Mouse (Mus musculus) right cerebral cortex, postnatal 4 days (tissue): ENCODE data around the gene S100pbp.

Experiments
- DNase-seq: peaks from one replicate; pipeline ENCODE4 v3.0.0-alpha.2; 2022

Gene S100pbp

GRCm38 (mm10) chr4:129125736-129126451 is 63.6 kb downstream of the S100pbp start:
- DNase-seq, result no peak

DNA sequence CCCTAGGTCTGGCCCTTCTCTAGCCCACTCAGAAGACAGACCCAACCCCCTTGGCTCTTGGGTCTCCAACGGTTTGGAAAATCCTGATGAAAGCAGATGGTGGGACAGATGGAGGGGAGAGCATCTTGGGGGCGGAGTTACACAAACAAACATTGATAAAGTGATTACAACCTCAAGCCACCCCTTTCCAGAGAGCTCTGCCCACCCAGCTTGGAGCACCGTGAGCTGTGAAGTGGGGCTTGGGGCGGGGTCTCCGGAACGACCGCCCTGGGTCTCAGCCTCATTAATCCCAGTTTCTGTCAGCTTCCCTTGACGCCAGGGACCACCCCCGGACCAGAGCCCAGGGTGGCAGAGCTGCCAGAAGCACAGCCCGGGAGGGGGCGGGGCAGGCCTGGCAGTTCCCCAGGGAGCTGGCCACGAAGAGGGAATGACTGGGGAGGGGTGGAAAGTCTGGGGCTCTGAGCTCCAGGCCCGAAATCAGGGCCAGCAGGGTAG is 64.8 kb downstream of the S100pbp start:
- peak; percentile 74 for DNase-seq

- DNase-seq, result no peak
These were observed 66.8 kb downstream of the S100pbp start for GRCm38 (mm10) chr4:129122719-129123118.

DNA sequence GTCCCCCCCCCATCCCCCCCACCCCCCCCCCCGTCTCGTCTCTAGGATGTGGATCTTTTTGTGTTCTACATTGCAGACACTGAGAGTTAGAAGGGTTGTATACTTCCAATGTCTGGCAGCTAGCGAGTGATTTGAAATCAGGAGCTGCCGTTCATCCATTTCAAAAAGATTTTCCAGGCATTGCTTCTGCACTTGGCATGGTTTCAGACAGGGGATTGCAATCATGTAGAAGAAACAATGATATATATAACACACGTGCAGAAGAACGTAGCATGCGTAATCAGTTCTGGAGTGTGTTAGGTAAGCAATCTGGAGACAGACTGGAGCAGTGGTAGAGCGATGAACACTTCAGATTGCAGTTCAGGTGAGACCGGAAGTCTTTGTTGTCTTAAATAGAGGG is 67.4 kb downstream of the S100pbp start:
- no peak for DNase-seq

- no peak for DNase-seq
These were observed 67.9 kb downstream of the S100pbp start, which contains the start of gene Hpca for GRCm38 (mm10) chr4:129121569-129122086. TSS of gene Hpca (minus strand) at chr4:129122036.

DNA sequence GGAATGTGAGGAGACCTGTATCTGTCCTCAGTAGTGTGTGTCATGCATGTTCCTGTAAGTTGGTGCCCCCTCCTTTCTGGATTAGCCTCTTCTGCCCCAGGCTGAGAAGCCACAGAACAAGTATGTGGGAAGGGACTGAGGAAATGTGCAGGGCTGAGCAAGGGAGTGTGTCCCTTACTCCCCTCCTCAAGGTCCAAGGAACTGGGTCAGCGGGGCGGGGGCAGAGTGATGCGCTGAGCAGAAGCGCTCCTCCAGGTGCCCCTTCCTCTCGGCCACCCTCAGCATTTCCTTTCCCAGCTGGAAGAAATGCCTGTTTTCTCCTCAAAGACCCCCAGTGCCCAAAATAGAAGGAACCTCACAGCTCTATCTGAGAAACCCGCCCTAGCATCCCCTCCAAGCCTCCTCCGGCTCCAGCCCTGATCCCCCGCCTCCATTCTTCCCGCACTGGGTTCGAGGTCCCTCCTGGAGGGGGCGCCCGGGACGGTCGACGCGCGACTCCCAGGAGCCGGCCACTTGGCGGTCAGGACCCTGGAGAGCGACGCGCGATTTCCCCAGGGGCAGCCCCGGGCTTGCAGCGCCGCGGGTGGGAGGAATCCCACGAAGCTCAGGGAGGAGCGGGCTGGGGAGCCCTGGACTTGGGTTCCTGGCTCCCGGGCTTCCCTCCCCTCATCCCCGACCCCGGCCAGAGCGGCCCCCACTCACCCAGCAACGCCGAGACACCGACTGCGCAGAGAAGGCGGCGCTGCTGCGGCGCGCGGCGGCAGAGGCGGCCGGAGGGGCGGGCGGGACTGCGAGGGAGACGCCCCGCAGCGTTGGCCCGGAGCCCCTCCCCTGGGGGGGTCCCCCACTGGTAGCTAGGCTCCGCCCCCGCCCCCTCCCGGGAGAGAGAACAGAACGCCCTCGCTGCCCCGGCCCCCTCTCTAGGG is 68.7 kb downstream of the S100pbp start:
- peak; percentile 78 for DNase-seq

DNA sequence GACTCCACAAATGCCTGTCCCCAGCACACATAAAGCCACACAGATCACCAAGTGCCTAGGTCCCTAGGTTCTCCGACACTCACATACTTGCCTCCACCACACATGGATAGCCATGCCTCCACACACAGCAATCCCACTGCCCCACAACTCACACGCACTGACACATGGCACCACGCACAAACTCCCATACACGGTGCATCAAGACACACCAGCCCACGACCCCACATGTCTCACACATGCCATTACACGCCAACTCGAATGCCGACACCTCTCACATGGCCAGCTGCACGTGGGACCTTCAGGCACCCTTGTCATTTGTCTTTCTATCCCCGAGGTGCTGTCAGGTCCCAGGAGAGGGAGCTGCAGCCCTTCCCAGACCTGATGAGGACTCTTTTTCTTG is 69.8 kb downstream of the S100pbp start:
- no peak for DNase-seq

DNA sequence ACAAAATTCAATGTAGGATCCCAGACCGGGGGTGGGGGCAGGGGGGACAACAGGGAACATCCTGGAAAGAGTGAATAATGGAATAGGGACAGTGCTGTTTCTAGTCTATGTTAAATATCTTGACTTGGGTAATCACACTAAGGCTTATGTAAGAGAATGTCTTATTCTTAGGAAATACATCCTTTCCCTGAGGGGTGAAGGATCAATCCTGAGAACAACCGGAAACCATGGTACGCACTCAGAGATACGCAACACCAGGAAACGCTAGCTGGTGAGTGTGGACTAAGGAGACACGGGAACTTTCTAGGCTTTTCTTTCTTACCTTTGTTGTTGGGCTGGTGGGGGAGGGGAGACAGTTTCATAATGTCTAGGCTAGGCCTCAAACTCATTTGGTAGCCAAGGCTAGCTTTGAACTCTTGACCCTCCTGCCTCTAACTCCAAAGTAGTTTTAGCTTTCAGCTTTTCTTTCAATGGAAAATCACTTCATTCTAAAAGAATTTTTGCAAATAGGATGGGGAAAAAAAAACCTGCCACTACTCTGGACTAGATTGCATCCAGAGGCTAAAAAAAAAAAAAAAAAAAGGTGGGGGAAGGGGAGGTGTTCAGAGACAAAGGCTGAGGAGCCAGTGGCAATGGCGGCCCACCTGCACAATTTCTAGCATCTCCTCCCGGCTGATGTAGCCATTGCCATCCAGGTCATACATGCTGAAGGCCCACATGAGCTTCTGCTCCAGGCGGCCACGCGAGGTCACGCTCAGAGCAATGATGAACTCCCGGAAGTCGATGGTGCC is 71.6 kb downstream of the S100pbp start:
- DNase-seq, result no peak

DNA sequence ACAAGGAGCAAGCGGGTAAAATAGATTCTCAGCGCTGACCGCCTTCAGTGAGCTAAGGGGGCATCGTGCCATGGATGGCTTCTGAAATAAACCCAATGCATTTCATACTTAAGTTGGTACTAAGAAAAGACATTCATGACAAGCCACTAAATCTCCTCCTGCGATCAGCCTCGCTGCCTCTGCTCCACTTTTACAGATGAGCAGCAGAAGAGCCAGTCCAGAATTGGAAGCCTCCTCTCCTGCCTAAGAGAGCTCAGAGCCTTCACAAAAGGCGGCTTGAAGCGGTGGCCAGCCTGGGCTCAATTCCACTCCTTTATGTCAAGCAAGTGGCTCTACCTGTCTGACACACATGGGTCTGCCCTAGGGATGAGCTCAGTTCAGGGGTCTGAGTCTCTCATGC is 72.8 kb downstream of the S100pbp start:
- DNase-seq, result no peak

DNA sequence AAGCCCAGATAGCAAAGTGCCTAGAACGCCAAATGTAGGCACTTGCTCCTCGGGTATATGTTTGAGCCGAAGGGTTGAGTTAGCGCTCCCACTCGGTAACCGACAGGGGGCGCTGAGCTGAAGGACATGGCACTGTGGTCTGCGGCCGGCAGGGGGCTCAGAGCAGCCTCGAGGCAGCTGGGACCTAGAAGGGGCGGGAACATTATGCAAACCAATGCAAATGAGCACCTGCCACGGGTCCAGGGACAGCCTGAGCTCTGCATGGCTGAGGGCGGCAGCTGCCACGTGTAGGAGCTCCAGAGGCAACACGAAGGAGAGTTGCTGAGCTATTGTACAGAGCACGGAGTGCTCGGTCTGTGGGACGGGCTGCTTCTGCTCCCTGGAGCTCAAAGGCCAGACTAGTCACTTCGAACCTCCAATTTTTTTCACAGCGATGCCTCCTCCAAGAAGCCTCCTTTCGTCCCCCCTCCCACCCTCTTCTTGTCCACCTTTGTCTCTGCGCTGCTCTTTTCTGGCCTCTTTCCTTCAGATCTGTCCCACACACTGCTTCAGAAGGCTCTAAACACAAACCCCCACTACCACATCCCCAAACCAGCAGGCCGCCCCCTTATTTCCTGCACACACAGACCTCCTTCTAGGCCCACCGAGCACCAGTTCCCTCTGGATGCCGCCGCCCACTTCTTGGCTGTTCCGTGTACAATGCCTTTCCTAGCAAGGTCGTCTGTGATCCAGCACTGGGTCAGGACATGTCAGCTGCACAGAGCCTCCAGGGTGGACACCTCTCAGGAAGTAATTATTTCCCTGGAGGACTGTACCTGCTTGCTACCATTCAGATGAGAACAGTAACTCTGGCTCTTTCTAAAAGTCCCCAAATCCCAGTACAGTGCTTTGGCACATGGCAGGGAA is 76.2 kb downstream of the S100pbp start:
- peak; percentile 92 for DNase-seq

- DNase-seq, result no peak
These were observed 77.3 kb downstream of the S100pbp start for GRCm38 (mm10) chr4:129112231-129112630.

- DNase-seq, result no peak
These were observed 78.2 kb downstream of the S100pbp start for GRCm38 (mm10) chr4:129111350-129111749.

DNA sequence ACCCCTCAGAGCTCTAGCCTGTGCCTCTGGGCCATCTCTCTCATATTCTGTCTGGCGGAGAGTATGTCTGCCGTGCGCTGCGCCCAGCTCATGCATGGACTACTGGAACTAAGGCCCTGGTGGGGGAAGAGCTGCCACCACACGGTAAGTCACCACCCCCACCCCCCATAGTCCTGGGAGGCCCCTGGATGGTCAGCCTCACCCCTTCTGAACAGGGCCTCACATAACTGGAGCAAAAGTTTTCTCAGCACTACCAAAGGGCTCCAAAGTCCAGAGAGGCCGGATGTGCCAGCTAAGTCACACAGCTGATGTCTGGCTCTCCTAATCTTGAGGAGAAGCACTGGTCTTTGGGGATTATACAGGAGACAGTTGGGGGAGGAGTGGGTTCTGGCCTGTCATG is 78.7 kb downstream of the S100pbp start:
- no peak for DNase-seq

GRCm38 (mm10) chr4:129108624-129109023 is 80.9 kb downstream of the S100pbp start:
- no peak for DNase-seq

- no peak for DNase-seq
These were observed 82.1 kb downstream of the S100pbp start for GRCm38 (mm10) chr4:129107348-129107899.

DNA sequence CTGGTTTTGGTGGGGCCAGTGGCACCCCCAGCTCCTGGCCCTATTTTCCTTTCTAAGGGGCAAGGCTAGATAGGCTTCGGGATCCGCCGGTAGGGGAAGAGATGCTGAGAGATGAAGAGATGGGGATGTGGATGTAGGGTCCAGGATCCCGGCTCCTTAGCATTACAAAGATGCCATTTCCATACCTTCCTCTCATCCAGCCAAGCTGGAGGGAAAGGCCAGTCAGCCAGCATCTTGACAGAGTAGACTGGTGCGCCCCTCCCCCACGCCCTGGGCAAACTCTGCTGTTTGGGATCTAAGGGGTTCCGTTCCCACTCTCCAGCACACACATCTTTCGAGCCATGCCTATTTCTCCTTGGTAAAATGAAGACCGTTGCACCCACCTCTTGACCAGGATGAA is 83.5 kb downstream of the S100pbp start:
- no peak for DNase-seq

DNA sequence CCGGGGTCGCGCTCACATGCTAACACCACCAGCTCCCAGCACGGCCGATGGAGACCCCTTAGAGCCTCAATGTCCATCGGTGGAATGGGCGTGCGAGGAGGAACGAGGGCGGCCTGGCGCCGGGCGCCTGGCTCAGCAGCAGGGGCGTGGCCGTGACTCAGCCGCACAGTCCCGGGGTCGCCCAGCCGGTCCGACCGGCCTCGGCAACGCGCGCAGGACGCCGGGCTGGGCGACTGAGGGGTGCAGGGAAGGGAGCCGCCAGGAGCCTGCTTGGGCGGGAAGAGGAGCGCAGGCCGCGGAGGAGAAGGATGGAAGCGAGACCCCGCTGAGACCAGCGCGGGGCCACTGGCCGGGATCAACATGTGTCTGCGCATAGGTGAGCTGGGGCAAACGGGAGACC is 84.2 kb downstream of the S100pbp start, which contains the start of gene Tmem54:
Gene Tmem54, plus strand, starts transcription at position 193 of the 400 bp plus-strand sequence.
- DNase-seq, result no peak

DNA sequence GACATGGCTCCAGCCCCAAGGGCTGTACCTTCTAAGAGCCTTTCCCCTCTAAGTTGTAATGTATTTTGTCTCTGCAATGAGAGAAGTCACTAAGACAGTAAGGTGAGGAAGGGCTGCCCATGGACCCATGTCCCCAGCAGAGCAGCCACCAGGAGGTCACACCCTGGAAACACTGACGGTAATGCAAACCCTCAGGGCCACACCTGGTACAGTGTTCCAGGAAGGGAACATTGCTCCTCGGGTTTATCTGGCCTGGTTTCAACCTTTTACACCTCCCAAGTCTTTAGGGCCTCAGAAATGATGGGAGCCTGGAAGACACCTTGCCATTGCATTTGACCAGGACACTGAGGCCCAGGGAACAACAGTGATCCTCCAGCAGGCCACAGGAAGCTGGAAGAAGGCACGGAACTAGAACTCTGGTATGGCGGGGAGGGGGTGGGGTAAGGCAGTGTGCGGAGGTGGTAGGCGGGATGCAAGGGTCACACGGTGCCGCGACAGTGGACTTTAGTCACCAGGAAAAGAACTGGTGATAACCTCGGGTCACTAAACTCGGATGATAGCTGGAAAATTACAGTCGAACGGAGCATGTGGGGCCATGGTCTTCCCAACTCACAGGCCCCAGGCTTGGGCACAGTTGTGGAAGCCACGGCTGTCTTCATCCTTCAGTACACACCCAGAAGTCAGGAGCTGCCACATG is 87.2 kb downstream of the S100pbp start:
- no peak for DNase-seq
